Mouse (Mus musculus) intestine, embryonic 16.5 days (tissue): ENCODE results near the gene Klrb1f. TPM values are rescaled to one million over a fixed set of nuclear protein-coding genes. Genes with fewer than 3 reads are reported as not detected.
A peak's percentile ranks its signal among the peaks of the same experiment; 100 is the strongest.

ENCODE experiments used
- ATAC-seq: fragments of 200-750 bp; cut with Nextera tagmentation; 2 replicates; pipeline ENCODE4 v1.8.0; 2017; ENCODE audit warnings: moderate TSS enrichment, moderate library complexity
- H3K27ac ChIP-seq: fragments of 300-500 bp; sonication (generic); 2 replicates; pipeline ENCODE4 v1.5.1; 2014; ENCODE audit warnings: mild to moderate bottlenecking, low read length
- H3K27me3 ChIP-seq: fragments of 300-500 bp; sonication (generic); replicated peaks from 2 replicates; pipeline ENCODE4 v1.6.1; 2014; ENCODE audit warnings: low read length, control low read depth, mixed read lengths; ENCODE audit not compliant: control insufficient read depth, insufficient read depth
- H3K36me3 ChIP-seq: fragments of 300-500 bp; sonication (generic); 2 replicates; pipeline ENCODE4 v1.6.1; 2014; ENCODE audit warnings: low read length, control low read depth; ENCODE audit not compliant: control insufficient read depth, insufficient read depth
- H3K4me1 ChIP-seq: fragments of 300-500 bp; sonication (generic); 2 replicates; pipeline ENCODE4 v1.6.1; 2014; ENCODE audit warnings: low read length, control low read depth, mixed read lengths; ENCODE audit not compliant: control insufficient read depth, insufficient read depth
- H3K4me2 ChIP-seq: fragments of 300-500 bp; sonication (generic); 2 replicates; pipeline ENCODE4 v1.6.1; 2014; ENCODE audit warnings: low read depth, low read length, control low read depth
- H3K4me3 ChIP-seq: fragments of 300-500 bp; sonication (generic); 2 replicates; pipeline ENCODE4 v1.5.1; 2014; ENCODE audit warnings: mild to moderate bottlenecking, low read length
- H3K9ac ChIP-seq: fragments of 300-500 bp; sonication (generic); 2 replicates; pipeline ENCODE4 v1.6.1; 2014; ENCODE audit warnings: low read depth, low read length
- H3K9me3 ChIP-seq: fragments of 300-500 bp; sonication (generic); 2 replicates; pipeline ENCODE4 v1.6.1; 2016; ENCODE audit warnings: low read length, control low read depth; ENCODE audit not compliant: control insufficient read depth
- WGBS: fragments of 180-500 bp; shearing (Covaris S2); extraction: QIAGEN DNeasy Blood & Tissue Kit; methylation state at CpG from one replicate; pipeline ENCODE4 v1.1.7; 2014; 5-methylcytosine and 5-hydroxymethylcytosine counted together
- polyA plus RNA-seq: library from polyadenylated mRNA; unstranded; fragments of >200 nt; fragmentation: Nextera tagmentation; extraction: Ambion mirVana; gene quantifications from 2 replicates; pipeline ENCODE4 v1.2.1, GENCODE M21; 2015

Klrb1f gene
- polyA plus RNA-seq, 1 experiment from 2014 or later = 0.46 TPM

GRCm38 (mm10) chr6:129101604-129102003 is 55.9 kb downstream of the Klrb1f start:
- Histone ChIP-seq H3K4me3 (no peak overlapping the region), H3K4me1 (peaks cover 9% of the 10 kb centered on the region), H3K27me3 (no peaks in the 10 kb centered on the region), H3K9me3 (no peaks in the 10 kb centered on the region), H3K4me2 (no peak overlapping the region), H3K36me3 (no peaks in the 10 kb centered on the region), H3K27ac (peak overlapping the region; percentile 76), H3K9ac (no peak overlapping the region)
- WGBS = 70% methylated on average over 1 of the region's 1 CpGs
- peak; percentile 84 for ATAC-seq

DNA sequence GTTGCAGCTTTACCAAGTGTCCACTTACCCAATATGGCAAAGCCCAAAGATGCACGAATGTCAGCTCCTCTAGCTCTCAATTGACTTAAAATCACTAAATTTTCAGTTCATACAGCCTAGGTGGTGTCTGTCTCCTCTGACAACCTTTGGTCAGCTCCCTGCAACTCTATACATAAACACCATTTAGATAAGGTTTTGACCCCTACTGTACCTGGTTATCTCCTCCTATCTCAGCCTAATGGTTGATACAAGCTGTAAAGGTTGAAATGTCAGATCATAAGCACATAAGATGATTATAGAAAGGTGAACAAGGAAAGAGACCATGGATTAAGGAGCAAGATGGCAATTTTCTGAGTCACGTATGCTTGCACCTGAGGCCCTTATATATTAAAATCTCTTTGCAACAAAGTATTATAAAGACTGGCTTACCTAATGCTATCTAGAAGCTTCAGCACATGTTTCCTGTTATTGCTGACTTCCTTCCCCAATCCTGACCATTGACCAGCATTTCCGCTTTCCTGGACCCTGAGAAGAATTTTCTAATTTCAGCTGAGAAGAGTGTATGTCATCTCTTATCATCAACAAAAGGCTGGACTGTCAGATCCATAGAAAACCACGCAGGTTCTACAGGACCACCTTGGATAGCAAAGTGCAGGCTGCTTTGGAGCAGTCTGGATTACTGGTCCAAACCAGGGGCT is 57.3 kb downstream of the Klrb1f start:
- no peaks in the 10 kb centered on the region for H3K36me3 ChIP-seq
- peak overlapping the region; percentile 57 for H3K27ac ChIP-seq
- no peaks in the 10 kb centered on the region for H3K9me3 ChIP-seq
- WGBS = 68% methylated on average over 4 of the region's 4 CpGs
- ATAC-seq = peak; percentile 63
- H3K4me1 ChIP-seq = peaks cover 8% of the 10 kb centered on the region
- no peak overlapping the region for H3K9ac ChIP-seq
- no peak overlapping the region for H3K4me2 ChIP-seq
- H3K27me3 ChIP-seq = no peaks in the 10 kb centered on the region
- H3K4me3 ChIP-seq = no peak overlapping the region

Other genes starting within 250 kb of the Klrb1f start
- 0.38 TPM in 1 of 2 replicates, not detected in the other for gene Gm44511, start 219.6 kb upstream of the Klrb1f start, polyA plus RNA-seq
- gene Klrb1b, start 219.6 kb upstream of the Klrb1f start, polyA plus RNA-seq = 1.1 and 1.4 TPM in 2 replicates
- gene Clec2i, start 158.3 kb upstream of the Klrb1f start, polyA plus RNA-seq = 0.22 and 0.40 TPM in 2 replicates
- gene BC035044, start 154.8 kb upstream of the Klrb1f start, polyA plus RNA-seq = 1.6 and 1.9 TPM in 2 replicates
- gene Clec2g, start 111.5 kb upstream of the Klrb1f start, polyA plus RNA-seq = not detected in 2 replicates
- gene Clec2e, start 55.0 kb downstream of the Klrb1f start, polyA plus RNA-seq = 16.7 and 21.7 TPM in 2 replicates
- 1.0 and 1.2 TPM in 2 replicates for gene Clec2d, start 134.7 kb downstream of the Klrb1f start, polyA plus RNA-seq
- gene Cd69, start 229.5 kb downstream of the Klrb1f start, polyA plus RNA-seq = 0.24 and 0.37 TPM in 2 replicates